Mouse (Mus musculus) central nervous system, embryonic 11.5 days (tissue): ENCODE results near the gene Ube2l3. TPM values are rescaled to one million over a fixed set of nuclear protein-coding genes. Genes with fewer than 3 reads are reported as not detected.

Source experiments
- polyA plus RNA-seq: library from polyadenylated mRNA; depleted of rRNA; stranded (reverse); fragments of >200 nt; gene quantifications from 2 replicates; pipeline ENCODE4 v1.2.3, GENCODE M21; 2012; rRNA removed

Ube2l3 gene
- polyA plus RNA-seq: 157 and 191 TPM in 2 replicates

GRCm38 (mm10) chr16:17202549-17202948, at the start of gene Ube2l3:
Gene Ube2l3, minus strand, starts transcription at chr16:17202649.

GRCm38 (mm10) chr16:17232794-17233701, 30.6 kb upstream of the Ube2l3 start, which contains the start of gene Hic2:
Gene Hic2, plus strand, starts transcription at chr16:17233572.

GRCm38 (mm10) chr16:17208389-17209361, 6.2 kb upstream of the Ube2l3 start, which contains the start of gene Rimbp3:
Gene Rimbp3, plus strand, starts transcription at chr16:17208603.

GRCm38 (mm10) chr16:17146772-17147235, 55.6 kb downstream of the Ube2l3 start, which contains the start of gene Ccdc116:
Gene Ccdc116, minus strand, starts transcription at chr16:17147229.

GRCm38 (mm10) chr16:17144339-17144738, 58.1 kb downstream of the Ube2l3 start, which contains the start of gene Ydjc:
Gene Ydjc, plus strand, starts transcription at chr16:17144621.

GRCm38 (mm10) chr16:17132089-17132905, 70.2 kb downstream of the Ube2l3 start, which contains the start of gene Sdf2l1:
Gene Sdf2l1, minus strand, starts transcription at chr16:17132383.

GRCm38 (mm10) chr16:17124871-17125520, 77.5 kb downstream of the Ube2l3 start, which contains the start of gene 2610318N02Rik:
Gene 2610318N02Rik, minus strand, starts transcription at chr16:17125167.

GRCm38 (mm10) chr16:17110771-17111743, 91.4 kb downstream of the Ube2l3 start, which contains the start of gene Ppil2:
Gene Ppil2, minus strand, starts transcription at chr16:17111257.

Other genes with a start within 250 kb of the Ube2l3 start
- 112 and 141 TPM in 2 replicates for gene Mapk1, start 219.3 kb downstream of the Ube2l3 start, polyA plus RNA-seq
- 34.7 and 48.8 TPM in 2 replicates for gene Ypel1, start 133.0 kb downstream of the Ube2l3 start, polyA plus RNA-seq
- gene Ppil2, start 91.4 kb downstream of the Ube2l3 start, polyA plus RNA-seq: 96.2 and 130 TPM in 2 replicates
- 119 and 159 TPM in 2 replicates for gene 2610318N02Rik, start 77.5 kb downstream of the Ube2l3 start, polyA plus RNA-seq
- 35.9 and 36.1 TPM in 2 replicates for gene Sdf2l1, start 70.3 kb downstream of the Ube2l3 start, polyA plus RNA-seq
- 9.8 and 10.6 TPM in 2 replicates for gene Ydjc, start 58.0 kb downstream of the Ube2l3 start, polyA plus RNA-seq
- 1.7 and 1.9 TPM in 2 replicates for gene Ccdc116, start 55.4 kb downstream of the Ube2l3 start, polyA plus RNA-seq
- gene Rimbp3, start 6.0 kb upstream of the Ube2l3 start, polyA plus RNA-seq: 0.81 and 1.0 TPM in 2 replicates
- gene Hic2, start 30.9 kb upstream of the Ube2l3 start, polyA plus RNA-seq: 13.4 and 13.9 TPM in 2 replicates
- 24.4 and 41.8 TPM in 2 replicates for gene Tmem191c, start 73.4 kb upstream of the Ube2l3 start, polyA plus RNA-seq
- 3.5 and 5.9 TPM in 2 replicates for gene Serpind1, start 128.7 kb upstream of the Ube2l3 start, polyA plus RNA-seq
- 7.0 and 10.6 TPM in 2 replicates for gene Snap29, start 203.3 kb upstream of the Ube2l3 start, polyA plus RNA-seq
- 52.9 and 69.5 TPM in 2 replicates for gene Pi4ka, start 203.7 kb upstream of the Ube2l3 start, polyA plus RNA-seq
- 33.1 and 39.4 TPM in 2 replicates for gene Crkl, start 249.3 kb upstream of the Ube2l3 start, polyA plus RNA-seq